Mouse (Mus musculus) ES-E14 (cell line): ENCODE data around the gene Vmn1r7.

Experiments
- HCFC1 ChIP-seq: IDR thresholded peaks from 2 replicates; pipeline ENCODE4 v1.6.1; 2012; ENCODE audit warnings: low read length, inconsistent platforms, borderline replicate concordance; ENCODE audit not compliant: insufficient read depth
- MAFK ChIP-seq: IDR thresholded peaks from 2 replicates; pipeline ENCODE4 v1.6.1; 2014; ENCODE audit warnings: mild to moderate bottlenecking, low read depth, low read length, inconsistent platforms; ENCODE audit not compliant: insufficient read depth

DNA sequence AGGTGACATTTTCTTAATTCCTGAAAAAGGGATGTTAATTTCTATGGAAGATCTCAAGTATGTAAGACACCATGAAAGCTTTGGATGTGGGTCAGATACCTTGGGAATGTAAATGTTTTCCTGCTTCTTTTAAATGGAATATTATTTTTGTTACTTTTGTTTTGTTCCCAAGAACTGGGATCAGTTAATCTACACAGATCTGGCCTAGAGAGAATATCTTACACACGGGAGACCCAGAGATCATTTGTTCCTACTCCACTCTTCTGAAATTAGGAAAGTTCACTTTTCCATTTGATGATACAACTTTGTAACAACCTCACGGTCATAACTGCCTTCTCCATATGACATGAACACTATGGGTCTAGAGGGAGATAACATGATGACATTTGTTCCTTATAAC is 41.4 kb upstream of the Vmn1r7 start, which contains the start of gene Vmn1r9:
- no peak for TF ChIP-seq MAFK
- TF ChIP-seq HCFC1: no peak
